Mouse (Mus musculus): ENCODE measurements around the gene Anxa11.

GRCm38 (mm10) chr14:25826866-25827265 is 15.1 kb upstream of the Anxa11 start:
- TF ChIP-seq POLR2A (IDR thresholded peaks at IDR 0.05; ENCODE audit: insufficient read depth, low read depth, low read length) (no peak), CTCF (IDR thresholded peaks at IDR 0.05; ENCODE audit: insufficient read depth, low read depth, low read length) (no peak)

Measured in olfactory bulb, adult 2 months (tissue).